ENCODE assay signal across 8 mouse cellular contexts in the genomic region with DNA sequence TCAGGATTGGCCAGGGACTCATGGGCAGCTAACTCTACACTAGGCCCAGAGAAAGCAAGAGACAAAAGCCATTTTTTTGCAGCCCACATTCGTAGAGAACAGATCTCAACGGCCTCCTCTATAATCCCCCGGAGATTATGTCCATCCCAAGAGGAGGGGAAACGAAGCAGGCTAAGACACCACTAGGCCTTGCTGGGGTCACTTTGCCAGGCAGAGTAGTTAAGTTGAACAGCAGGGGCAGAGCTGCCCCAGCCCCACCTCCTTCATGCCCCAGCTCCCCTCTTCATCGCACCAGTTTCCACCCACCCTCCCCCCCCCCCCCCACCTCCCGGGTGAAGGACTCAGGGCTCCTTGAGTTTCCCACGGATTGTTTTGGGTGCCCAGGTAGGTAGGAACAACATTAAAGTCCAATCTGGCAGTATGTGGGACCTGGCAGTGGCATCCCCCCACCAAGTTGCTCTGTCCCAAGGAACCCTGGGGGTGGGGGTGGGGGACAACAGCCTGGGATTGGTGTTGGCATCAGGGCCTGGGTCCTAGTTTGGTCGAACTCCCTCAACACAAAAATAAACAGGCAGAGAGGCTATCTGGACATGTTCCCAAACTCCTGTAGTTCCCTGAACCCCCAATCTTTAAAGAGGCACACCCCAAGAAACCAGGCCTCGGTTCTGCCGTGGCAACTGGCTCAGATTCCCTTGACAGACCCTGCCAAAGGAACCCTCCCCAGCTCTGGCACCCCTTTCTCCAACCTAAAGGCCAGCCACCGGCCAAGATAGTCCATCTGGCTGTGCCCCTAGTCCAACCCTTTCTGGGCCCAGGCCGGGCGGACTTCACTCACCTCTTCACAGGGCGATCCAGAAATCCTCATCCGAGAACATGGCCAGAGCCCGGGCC. TPM values are rescaled to one million over a fixed set of nuclear protein-coding genes. Genes with fewer than 3 reads are reported as not detected.
DNase-seq lines count a peak whose midpoint lies in the region; ATAC-seq and TF ChIP-seq lines count a peak whose summit lies in the region.

No protein-coding gene starts in this region.

- peak overlapping the region; percentile 99 for H3K9ac ChIP-seq in forebrain, embryonic 14.5 days (ENCODE audit: low read length)
- H3K9ac ChIP-seq in liver, embryonic 13.5 days = peak overlapping the region; percentile 99
- peak overlapping the region; percentile 93 for H3K9ac ChIP-seq in neural tube, embryonic 15.5 days (replicated peaks)

- H3K9me3 ChIP-seq in forebrain, embryonic 14.5 days (replicated peaks; ENCODE audit: control insufficient read depth, low read length) = no peaks in the 10 kb centered on the region
- H3K9me3 ChIP-seq in liver, embryonic 13.5 days (replicated peaks) = no peaks in the 10 kb centered on the region
- no peaks in the 10 kb centered on the region for H3K9me3 ChIP-seq in neural tube, embryonic 15.5 days (replicated peaks)

- H3K4me1 ChIP-seq in bone marrow, adult 2 months (ENCODE audit: control insufficient read depth, insufficient read depth, low read length) = peaks cover 4% of the 10 kb centered on the region
- H3K4me1 ChIP-seq in forebrain, embryonic 14.5 days (ENCODE audit: control insufficient read depth, insufficient read depth, low read length) = peaks cover 27% of the 10 kb centered on the region
- H3K4me1 ChIP-seq in liver, embryonic 13.5 days (replicated peaks) = peaks cover 59% of the 10 kb centered on the region
- H3K4me1 ChIP-seq in neural tube, embryonic 15.5 days = peaks cover 48% of the 10 kb centered on the region

- TF ChIP-seq POLR2A in bone marrow, adult 2 months (IDR thresholded peaks at IDR 0.05; ENCODE audit: borderline replicate concordance, control insufficient read depth, low read depth, low read length) = no peak

- peak overlapping the region; percentile 99 for H3K4me2 ChIP-seq in forebrain, embryonic 14.5 days (ENCODE audit: low read length)
- H3K4me2 ChIP-seq in liver, embryonic 13.5 days = peak overlapping the region; percentile 86
- peak overlapping the region; percentile 99 for H3K4me2 ChIP-seq in neural tube, embryonic 15.5 days

- no peak for ATAC-seq in forebrain, embryonic 14.5 days
- ATAC-seq in liver, embryonic 13.5 days (ENCODE audit: low read depth) = no peak
- no peak for ATAC-seq in neural tube, embryonic 15.5 days (ENCODE audit: low FRiP score)

- peak overlapping the region; percentile 72 for H3K4me3 ChIP-seq in bone marrow, adult 2 months (replicated peaks; ENCODE audit: control insufficient read depth, low read depth, low read length)
- H3K4me3 ChIP-seq in forebrain, embryonic 14.5 days (ENCODE audit: low read depth, low read length) = peak overlapping the region; percentile 99
- H3K4me3 ChIP-seq in liver, embryonic 13.5 days (replicated peaks) = peak overlapping the region; percentile 99
- peak overlapping the region; percentile 61 for H3K4me3 ChIP-seq in neural tube, embryonic 15.5 days (replicated peaks)

- H3K27ac ChIP-seq in bone marrow, adult 2 months (ENCODE audit: control insufficient read depth, insufficient read depth, low read depth, low read length, poor library complexity) = peak overlapping the region; percentile 90
- H3K27ac ChIP-seq in forebrain, embryonic 14.5 days (ENCODE audit: low read depth, low read length) = peak overlapping the region; percentile 98; the same call in 1 of the 2 replicates
- H3K27ac ChIP-seq in liver, embryonic 13.5 days = peak overlapping the region; percentile 95
- H3K27ac ChIP-seq in neural tube, embryonic 15.5 days (replicated peaks) = peak overlapping the region; percentile 99

- DNase-seq in adrenal gland, postnatal 10 days = peak; percentile 63
- no peak for DNase-seq in adrenal gland, adult 8-10 months
- DNase-seq in forebrain, embryonic 14.5 days (ENCODE audit: low spot score) = no peak
- peak; percentile 46 for DNase-seq in induced T-regulatory cell, adult 2 months (ENCODE audit: low read depth)
- no peak for DNase-seq in liver, embryonic 13.5 days
- no peak for DNase-seq in right cerebral cortex, adult 2 months (ENCODE audit: low spot score in 2 of 2)

- peaks cover 13% of the 10 kb centered on the region for H3K36me3 ChIP-seq in forebrain, embryonic 14.5 days (ENCODE audit: control insufficient read depth, insufficient read depth, low read length)
- peaks cover 18% of the 10 kb centered on the region for H3K36me3 ChIP-seq in liver, embryonic 13.5 days
- H3K36me3 ChIP-seq in neural tube, embryonic 15.5 days = peaks cover 13% of the 10 kb centered on the region

- H3K27me3 ChIP-seq in forebrain, embryonic 14.5 days (replicated peaks; ENCODE audit: control insufficient read depth, insufficient read depth, low read length) = no peaks in the 10 kb centered on the region
- H3K27me3 ChIP-seq in liver, embryonic 13.5 days = no peaks in the 10 kb centered on the region
- H3K27me3 ChIP-seq in neural tube, embryonic 15.5 days (replicated peaks) = no peaks in the 10 kb centered on the region

- WGBS in bone marrow, adult 2 months = under 1% methylated on average over 16 of the region's 16 CpGs
- WGBS in forebrain, embryonic 14.5 days = under 1% methylated on average over 15 of the region's 16 CpGs
- WGBS in liver, embryonic 13.5 days (ENCODE audit: insufficient replicate concordance) = under 1% methylated on average over 15 of the region's 16 CpGs
- 0% methylated on average over 16 of the region's 16 CpGs for WGBS in neural tube, embryonic 15.5 days

- TF ChIP-seq CTCF in bone marrow, adult 2 months (IDR thresholded peaks at IDR 0.05; ENCODE audit: control insufficient read depth, insufficient read depth, low read length) = no peak

RNA-seq across cellular contexts. Expression of gene Kmt2d, which starts 0.6 kb away (rescaled TPM):
- total RNA-seq in adrenal gland, postnatal 10 days (2021) = 10 to 100 TPM; 47.5 to 64.2 TPM
- total RNA-seq in adrenal gland, adult 8-10 months (2022) = 100 to 1,000 TPM in 1 of 4 experiments, 10 to 100 TPM in 3; 61.7 to 114 (median 71.8) TPM
- polyA plus RNA-seq in bone marrow, adult 2 months (2011; ENCODE audit: insufficient read depth, insufficient read length, low replicate concordance, missing spikeins) = 67.1 and 105 TPM in 2 replicates
- polyA plus RNA-seq in forebrain, embryonic 14.5 days (2014; fragmentation: Nextera tagmentation; extraction: Ambion mirVana) = 8.0 and 12.2 TPM in 2 replicates
- polyA plus RNA-seq in liver, embryonic 13.5 days (2015; fragmentation: Nextera tagmentation; extraction: Ambion mirVana) = 4.0 and 4.2 TPM in 2 replicates
- 9.9 and 10.1 TPM in 2 replicates for polyA plus RNA-seq in neural tube, embryonic 15.5 days (2015; fragmentation: Nextera tagmentation; extraction: Ambion mirVana)

RNA-seq across cellular contexts. Expression of gene Rhebl1, which starts 23.9 kb away (rescaled TPM):
- 1 to 10 TPM; 2.6 to 4.5 TPM for total RNA-seq in adrenal gland, postnatal 10 days (2021)
- total RNA-seq in adrenal gland, adult 8-10 months (2022) = 1 to 10 TPM; 2.8 to 7.2 (median 4.2) TPM
- 9.6 and 9.8 TPM in 2 replicates for polyA plus RNA-seq in bone marrow, adult 2 months (2011; ENCODE audit: insufficient read depth, insufficient read length, low replicate concordance, missing spikeins)
- 30.3 and 33.5 TPM in 2 replicates for polyA plus RNA-seq in forebrain, embryonic 14.5 days (2014; fragmentation: Nextera tagmentation; extraction: Ambion mirVana)
- polyA plus RNA-seq in liver, embryonic 13.5 days (2015; fragmentation: Nextera tagmentation; extraction: Ambion mirVana) = 4.0 and 4.2 TPM in 2 replicates
- polyA plus RNA-seq in neural tube, embryonic 15.5 days (2015; fragmentation: Nextera tagmentation; extraction: Ambion mirVana) = 27.0 and 33.2 TPM in 2 replicates

RNA-seq across cellular contexts. Expression of gene Dhh, which starts 27.9 kb away (rescaled TPM):
- total RNA-seq in adrenal gland, postnatal 10 days (2021) = 1 to 10 TPM; 2.6 to 3.2 TPM
- 1 to 10 TPM; 1.8 to 3.8 (median 2.1) TPM for total RNA-seq in adrenal gland, adult 8-10 months (2022)
- 0.60 TPM in 1 of 2 replicates, not detected in the other for polyA plus RNA-seq in bone marrow, adult 2 months (2011; ENCODE audit: insufficient read depth, insufficient read length, low replicate concordance, missing spikeins)
- 0.18 and 0.36 TPM in 2 replicates for polyA plus RNA-seq in forebrain, embryonic 14.5 days (2014; fragmentation: Nextera tagmentation; extraction: Ambion mirVana)
- polyA plus RNA-seq in liver, embryonic 13.5 days (2015; fragmentation: Nextera tagmentation; extraction: Ambion mirVana) = 0.12 and 0.16 TPM in 2 replicates
- 2.5 and 3.2 TPM in 2 replicates for polyA plus RNA-seq in neural tube, embryonic 15.5 days (2015; fragmentation: Nextera tagmentation; extraction: Ambion mirVana)

RNA-seq across cellular contexts. Expression of gene Prkag1, which starts 39.1 kb away (rescaled TPM):
- total RNA-seq in adrenal gland, postnatal 10 days (2021) = 10 to 100 TPM; 65.7 to 71.5 TPM
- 10 to 100 TPM; 76.0 to 83.8 (median 79.2) TPM for total RNA-seq in adrenal gland, adult 8-10 months (2022)
- polyA plus RNA-seq in bone marrow, adult 2 months (2011; ENCODE audit: insufficient read depth, insufficient read length, low replicate concordance, missing spikeins) = 64.8 and 107 TPM in 2 replicates
- polyA plus RNA-seq in forebrain, embryonic 14.5 days (2014; fragmentation: Nextera tagmentation; extraction: Ambion mirVana) = 82.1 and 87.3 TPM in 2 replicates
- 116 and 117 TPM in 2 replicates for polyA plus RNA-seq in liver, embryonic 13.5 days (2015; fragmentation: Nextera tagmentation; extraction: Ambion mirVana)
- polyA plus RNA-seq in neural tube, embryonic 15.5 days (2015; fragmentation: Nextera tagmentation; extraction: Ambion mirVana) = 66.4 and 72.9 TPM in 2 replicates

RNA-seq across cellular contexts. Expression of gene Lmbr1l, which starts 47.6 kb away (rescaled TPM):
- 10 to 100 TPM; 17.7 to 27.7 TPM for total RNA-seq in adrenal gland, postnatal 10 days (2021)
- total RNA-seq in adrenal gland, adult 8-10 months (2022) = 10 to 100 TPM; 12.3 to 33.2 (median 27.8) TPM
- polyA plus RNA-seq in bone marrow, adult 2 months (2011; ENCODE audit: insufficient read depth, insufficient read length, low replicate concordance, missing spikeins) = 32.7 and 73.3 TPM in 2 replicates
- polyA plus RNA-seq in forebrain, embryonic 14.5 days (2014; fragmentation: Nextera tagmentation; extraction: Ambion mirVana) = 10.9 TPM in 2 replicates
- polyA plus RNA-seq in liver, embryonic 13.5 days (2015; fragmentation: Nextera tagmentation; extraction: Ambion mirVana) = 3.2 and 3.9 TPM in 2 replicates
- polyA plus RNA-seq in neural tube, embryonic 15.5 days (2015; fragmentation: Nextera tagmentation; extraction: Ambion mirVana) = 27.9 and 28.6 TPM in 2 replicates

Comparison
In these comparisons a context has a peak if more than half of its experiments do, and no peak if none do; other contexts are left out.
1. DNase-seq: peak in adrenal gland, postnatal 10 days (single experiment) and induced T-regulatory cell, adult 2 months (single experiment); none in adrenal gland, adult 8-10 months (single experiment), forebrain, embryonic 14.5 days (single experiment), liver, embryonic 13.5 days (single experiment) and right cerebral cortex, adult 2 months (0 of 2).
2. Peak in every context shown above with its lines, with median percentiles within 50 percentile points of each other: H3K27ac ChIP-seq, H3K4me3 ChIP-seq, H3K4me2 ChIP-seq and H3K9ac ChIP-seq.